Mouse (Mus musculus) neural tube, embryonic 12.5 days (tissue): ENCODE results near the gene Rims1. TPM values are rescaled to one million over a fixed set of nuclear protein-coding genes. Genes with fewer than 3 reads are reported as not detected.

Source experiments
- ATAC-seq: fragments of 200-750 bp; cut with Nextera tagmentation; 2 replicates; pipeline ENCODE4 v1.8.0; 2017; ENCODE audit warnings: low read depth, mild to moderate bottlenecking, moderate TSS enrichment, moderate library complexity; ENCODE audit not compliant: low FRiP score
- H3K27ac ChIP-seq: fragments of 300-500 bp; sonication (generic); 2 replicates; pipeline ENCODE4 v1.5.1; 2016
- H3K27me3 ChIP-seq: fragments of 300-500 bp; sonication (generic); replicated peaks from 2 replicates; pipeline ENCODE4 v1.6.1; 2016; ENCODE audit warnings: mild to moderate bottlenecking
- H3K36me3 ChIP-seq: fragments of 300-500 bp; sonication (generic); 2 replicates; pipeline ENCODE4 v1.6.1; 2016; ENCODE audit warnings: mild to moderate bottlenecking
- H3K4me1 ChIP-seq: fragments of 300-500 bp; sonication (generic); 2 replicates; pipeline ENCODE4 v1.6.1; 2016
- H3K4me2 ChIP-seq: fragments of 300-500 bp; sonication (generic); replicated peaks from 2 replicates; pipeline ENCODE4 v1.6.1; 2016; ENCODE audit warnings: mild to moderate bottlenecking
- H3K4me3 ChIP-seq: fragments of 300-500 bp; sonication (generic); 2 replicates; pipeline ENCODE4 v1.5.1; 2016
- H3K9ac ChIP-seq: fragments of 300-500 bp; sonication (generic); 2 replicates; pipeline ENCODE4 v1.6.1; 2016; ENCODE audit warnings: mild to moderate bottlenecking
- H3K9me3 ChIP-seq: fragments of 300-500 bp; sonication (generic); 2 replicates; pipeline ENCODE4 v1.6.1; 2016; ENCODE audit warnings: mild to moderate bottlenecking
- WGBS: fragments of 180-500 bp; shearing (Covaris S2); methylation state at CpG from one replicate; pipeline ENCODE4 v1.1.7; 2016; 5-methylcytosine and 5-hydroxymethylcytosine counted together
- polyA plus RNA-seq: library from polyadenylated mRNA; unstranded; fragments of >200 nt; fragmentation: Nextera tagmentation; extraction: Ambion mirVana; gene quantifications from 2 replicates; pipeline ENCODE4 v1.2.1, GENCODE M21; 2016

Gene Rims1
- polyA plus RNA-seq = 6.9 and 10.0 TPM in 2 replicates

DNA sequence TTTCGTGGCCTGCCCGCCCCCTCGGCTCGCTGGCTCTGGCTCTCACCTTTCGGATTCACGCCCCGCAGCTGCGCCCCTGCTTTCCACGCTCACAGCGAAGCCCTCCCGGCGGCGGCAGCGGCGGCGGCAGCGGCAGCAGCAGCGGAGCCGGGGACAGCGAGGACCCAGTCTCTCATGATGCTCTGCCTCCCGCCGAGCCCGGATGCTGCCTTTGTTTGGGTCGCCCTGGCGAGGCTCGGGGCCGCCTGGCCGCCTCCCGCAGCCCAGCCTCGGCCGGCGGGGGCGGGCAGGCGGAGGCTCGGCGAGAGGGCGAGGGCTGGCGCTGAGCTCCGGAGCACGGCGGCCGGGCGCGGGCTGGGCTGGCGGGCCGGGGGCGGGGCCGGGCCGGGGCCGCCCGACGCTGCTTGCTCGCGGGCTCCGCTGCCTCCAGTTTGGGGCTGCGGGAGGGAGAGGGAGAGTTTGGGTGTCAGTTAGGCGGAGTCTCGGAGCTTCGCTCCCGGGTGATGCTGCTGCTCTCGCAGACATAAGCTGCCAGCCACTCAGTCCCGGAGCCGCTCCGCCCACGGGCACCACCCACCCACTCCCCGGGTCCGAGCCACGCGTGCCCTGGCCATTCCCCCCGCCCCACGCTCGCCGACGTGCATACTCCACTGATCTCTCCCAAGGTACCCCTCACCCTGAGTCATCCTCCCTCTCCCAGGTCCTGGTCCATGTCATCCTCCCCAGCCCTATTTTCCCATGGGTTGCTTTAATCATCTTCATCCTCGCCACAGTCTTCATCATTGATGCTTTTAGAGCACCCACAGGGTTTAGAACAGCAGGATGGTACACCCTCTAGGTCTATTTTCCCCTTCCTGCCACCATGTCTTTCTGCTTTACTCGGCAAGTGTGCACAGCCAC is at the start of gene Rims1:
TSS of gene Rims1 (minus strand) at position 269 of the 900 bp plus-strand sequence.
- Histone ChIP-seq H3K27ac (peak within 1 kb of the TSS; percentile 76), H3K4me2 (peak within 1 kb of the TSS; percentile 70), H3K4me3 (peak within 1 kb of the TSS; percentile 76), H3K9me3 (no peaks in the 10 kb centered on the region), H3K27me3 (0 out of 2 replicates have a peak, but pooled peaks cover 2% of the 10 kb centered on the region), H3K36me3 (no peaks in the 10 kb centered on the region), H3K9ac (peak within 1 kb of the TSS; percentile 81), H3K4me1 (peaks cover 3% of the 10 kb centered on the region; the same call in 1 of the 2 replicates)
- WGBS = 2% methylated on average over 75 of the region's 76 CpGs
- peak; percentile 88 for ATAC-seq

DNA sequence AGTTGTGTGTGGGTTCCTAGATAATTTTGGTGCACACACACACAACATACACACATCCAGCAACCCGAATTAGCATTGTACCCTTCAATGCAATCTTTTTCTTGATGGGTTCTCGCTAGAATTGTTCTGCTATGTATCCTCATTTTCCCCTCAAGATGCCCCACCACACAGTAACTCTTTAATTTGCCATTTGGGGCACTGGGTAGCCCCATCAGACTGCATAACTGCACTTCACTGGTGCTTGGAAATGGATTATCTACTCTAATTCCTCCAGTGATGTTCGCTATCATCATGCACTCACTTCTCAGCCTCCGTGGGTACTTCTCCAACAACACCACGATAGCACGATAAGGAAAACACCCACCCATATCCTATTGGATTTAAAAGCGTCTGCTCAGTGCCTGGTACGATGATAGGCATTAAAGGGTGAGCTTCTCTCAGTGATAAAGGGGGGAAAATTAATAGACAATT is 867 bp upstream of the Rims1 start:
- Histone ChIP-seq H3K27ac (no peak overlapping the region), H3K36me3 (no peaks in the 10 kb centered on the region), H3K4me1 (peaks cover 3% of the 10 kb centered on the region; the same call in 1 of the 2 replicates), H3K4me2 (peak overlapping the region; percentile 70), H3K27me3 (0 out of 2 replicates have a peak, but pooled peaks cover 2% of the 10 kb centered on the region), H3K4me3 (peak overlapping the region; percentile 76), H3K9ac (peak overlapping the region; percentile 81), H3K9me3 (no peaks in the 10 kb centered on the region)
- 25% methylated on average over 8 of the region's 8 CpGs for WGBS
- ATAC-seq = no peak; the same call in 1 of the 2 replicates

DNA sequence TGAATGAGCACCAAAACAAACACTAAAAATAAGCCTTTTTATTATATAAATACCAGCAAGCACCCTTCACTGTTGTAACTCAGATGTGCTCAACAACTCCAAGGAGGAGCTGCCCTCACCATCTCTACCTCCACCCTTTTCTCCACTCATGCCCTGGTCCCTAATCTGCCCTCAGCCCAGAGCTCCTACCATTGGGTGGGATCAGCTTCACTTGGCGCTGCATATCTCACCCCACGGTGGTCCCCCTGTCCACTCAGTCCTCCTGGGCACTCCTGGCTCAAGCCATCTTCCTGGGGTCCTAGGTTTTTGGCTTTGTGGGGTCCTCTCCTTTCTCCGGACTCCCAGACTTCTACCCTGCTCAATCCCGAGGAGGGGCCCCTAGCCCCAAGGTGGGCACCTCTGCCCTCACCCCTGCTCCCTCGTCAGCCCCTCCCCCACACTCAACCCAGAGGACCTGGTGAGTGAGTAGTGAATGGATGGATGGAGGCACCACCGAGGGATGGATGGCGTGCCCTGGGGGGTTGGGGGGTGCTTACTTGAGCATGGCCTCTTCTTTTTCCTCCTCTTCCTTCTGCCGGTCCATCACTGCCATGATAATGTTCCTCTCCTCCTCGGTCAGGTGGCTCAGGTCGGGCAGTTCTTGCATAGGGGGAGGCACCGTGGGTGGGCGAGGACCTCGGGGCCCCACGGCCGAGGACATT is 619 bp downstream of the Rims1 start:
- Histone ChIP-seq H3K27me3 (0 out of 2 replicates have a peak, but pooled peaks cover 2% of the 10 kb centered on the region), H3K4me1 (peaks cover 3% of the 10 kb centered on the region; the same call in 1 of the 2 replicates), H3K9me3 (no peaks in the 10 kb centered on the region), H3K36me3 (no peaks in the 10 kb centered on the region), H3K9ac (peak overlapping the region; percentile 81), H3K4me2 (peak overlapping the region; percentile 70), H3K27ac (peak overlapping the region; percentile 76; the same call in 1 of the 2 replicates), H3K4me3 (peak overlapping the region; percentile 76)
- ATAC-seq = peak; percentile 49
- 10% methylated on average over 14 of the region's 15 CpGs for WGBS

DNA sequence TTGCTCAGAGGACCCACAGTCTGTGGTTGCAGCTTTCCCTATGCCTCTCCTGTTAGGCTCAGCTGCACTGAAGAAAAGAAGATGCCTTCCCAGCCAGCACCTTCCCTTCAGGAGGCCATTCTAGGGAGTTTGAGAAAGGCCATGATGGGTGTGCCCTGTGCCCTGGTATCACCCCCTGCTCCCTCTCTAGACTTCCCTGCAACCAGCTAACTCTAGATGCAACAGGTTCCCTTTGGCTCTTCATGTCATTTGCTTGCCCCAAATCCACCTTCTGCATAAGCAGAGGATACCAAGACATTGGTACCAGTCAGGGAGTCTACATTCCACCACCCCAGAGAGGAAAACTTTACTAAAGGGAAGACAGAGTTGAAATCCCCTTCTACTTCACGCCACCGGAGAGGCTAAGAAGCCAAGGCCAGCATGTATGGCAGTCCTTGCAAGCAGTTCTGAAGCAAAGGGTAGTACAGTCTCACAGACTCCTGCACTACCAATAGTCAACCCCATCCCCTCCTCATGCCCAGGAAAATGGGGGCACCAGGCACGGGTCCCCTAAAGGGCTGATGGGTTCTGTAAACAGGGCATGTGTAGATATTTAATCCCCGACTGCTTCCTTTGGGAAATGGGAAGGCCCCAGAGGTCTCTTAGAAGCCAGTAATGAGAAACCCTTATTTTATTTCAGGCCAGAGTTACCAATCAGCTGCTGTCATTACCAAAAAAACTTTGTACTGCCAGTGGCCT is 1.5 kb downstream of the Rims1 start:
- H3K36me3 ChIP-seq = no peaks in the 10 kb centered on the region
- H3K27ac ChIP-seq = no peak overlapping the region
- no peak overlapping the region for H3K9ac ChIP-seq
- 0 out of 2 replicates have a peak, but pooled peaks cover 2% of the 10 kb centered on the region for H3K27me3 ChIP-seq
- peaks cover 3% of the 10 kb centered on the region; the same call in 1 of the 2 replicates for H3K4me1 ChIP-seq
- 74% methylated on average over 4 of the region's 4 CpGs for WGBS
- no peak overlapping the region for H3K4me3 ChIP-seq
- no peak for ATAC-seq
- no peaks in the 10 kb centered on the region for H3K9me3 ChIP-seq
- H3K4me2 ChIP-seq = peak overlapping the region; percentile 70

DNA sequence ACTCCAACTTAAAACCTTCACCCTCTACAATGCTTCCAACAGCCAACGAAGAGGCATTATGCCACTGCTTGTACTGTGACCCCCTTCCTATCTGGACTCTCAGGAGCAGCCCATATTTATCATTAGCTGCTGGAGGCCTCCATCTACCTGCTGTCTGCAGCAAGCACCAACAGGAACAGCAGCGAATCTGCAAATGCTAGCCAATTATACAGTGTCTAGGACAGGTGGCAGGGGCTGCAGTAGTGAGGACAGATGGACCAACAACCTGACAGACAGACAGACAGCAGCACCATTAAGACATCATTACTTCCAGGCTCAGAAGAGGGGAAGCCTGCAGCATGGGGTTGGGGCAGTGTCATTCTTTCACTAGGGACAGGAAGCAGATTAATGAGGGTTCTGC is 2.3 kb downstream of the Rims1 start:
- Histone ChIP-seq H3K9ac (no peak overlapping the region), H3K27ac (no peak overlapping the region), H3K4me1 (peaks cover 3% of the 10 kb centered on the region; the same call in 1 of the 2 replicates), H3K4me2 (peak overlapping the region; percentile 36; the same call in 1 of the 2 replicates), H3K36me3 (no peaks in the 10 kb centered on the region), H3K27me3 (0 out of 2 replicates have a peak, but pooled peaks cover 2% of the 10 kb centered on the region), H3K4me3 (no peak overlapping the region), H3K9me3 (no peaks in the 10 kb centered on the region)
- 71% methylated on average over 2 of the region's 2 CpGs for WGBS
- ATAC-seq = no peak

DNA sequence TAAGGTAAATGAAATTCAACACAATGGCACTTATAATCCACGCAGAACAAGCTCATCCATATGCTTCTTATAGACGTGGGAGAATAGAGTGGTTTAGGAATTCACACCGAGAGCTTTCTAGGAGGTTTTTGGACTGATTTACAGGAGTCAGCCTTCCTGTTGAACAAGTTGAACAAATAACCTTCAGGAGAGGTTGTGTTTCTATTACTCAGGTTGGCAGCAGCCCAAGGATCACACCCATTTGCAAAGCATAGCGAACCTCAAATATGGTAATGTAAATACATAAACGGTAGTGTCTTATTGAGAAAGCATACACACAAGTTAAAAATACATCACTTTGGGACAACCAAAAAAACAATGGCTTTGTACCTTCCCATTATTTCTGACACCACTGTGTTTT is 5.5 kb downstream of the Rims1 start:
- no peaks in the 10 kb centered on the region for H3K9me3 ChIP-seq
- H3K4me2 ChIP-seq = no peak overlapping the region
- WGBS = 74% methylated on average over 5 of the region's 5 CpGs
- H3K27ac ChIP-seq = no peak overlapping the region
- H3K4me3 ChIP-seq = no peak overlapping the region
- no peaks in the 10 kb centered on the region for H3K36me3 ChIP-seq
- H3K27me3 ChIP-seq = 0 out of 2 replicates have a peak, but pooled peaks cover 2% of the 10 kb centered on the region
- peaks cover 3% of the 10 kb centered on the region; the same call in 1 of the 2 replicates for H3K4me1 ChIP-seq
- no peak for ATAC-seq
- H3K9ac ChIP-seq = no peak overlapping the region

DNA sequence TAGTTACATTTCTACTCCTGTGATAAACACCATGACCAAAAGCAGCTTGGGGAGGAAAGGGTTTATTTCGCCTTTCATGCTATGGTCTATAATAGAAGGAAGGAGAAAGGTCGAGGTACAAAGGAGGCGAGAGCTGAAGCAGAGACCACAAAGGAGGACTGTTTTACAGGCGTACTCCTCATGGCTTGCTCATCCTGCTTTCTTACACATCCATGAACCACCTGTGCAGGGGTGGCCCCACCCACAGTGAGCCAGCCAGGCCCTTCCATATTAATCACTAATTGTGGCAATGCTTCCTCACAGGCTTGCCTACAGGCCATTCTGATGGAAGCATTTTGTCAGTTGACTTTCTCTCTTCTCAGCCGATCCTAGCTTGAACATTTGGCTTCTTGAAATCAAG is 8.7 kb downstream of the Rims1 start:
- H3K36me3 ChIP-seq = no peaks in the 10 kb centered on the region

DNA sequence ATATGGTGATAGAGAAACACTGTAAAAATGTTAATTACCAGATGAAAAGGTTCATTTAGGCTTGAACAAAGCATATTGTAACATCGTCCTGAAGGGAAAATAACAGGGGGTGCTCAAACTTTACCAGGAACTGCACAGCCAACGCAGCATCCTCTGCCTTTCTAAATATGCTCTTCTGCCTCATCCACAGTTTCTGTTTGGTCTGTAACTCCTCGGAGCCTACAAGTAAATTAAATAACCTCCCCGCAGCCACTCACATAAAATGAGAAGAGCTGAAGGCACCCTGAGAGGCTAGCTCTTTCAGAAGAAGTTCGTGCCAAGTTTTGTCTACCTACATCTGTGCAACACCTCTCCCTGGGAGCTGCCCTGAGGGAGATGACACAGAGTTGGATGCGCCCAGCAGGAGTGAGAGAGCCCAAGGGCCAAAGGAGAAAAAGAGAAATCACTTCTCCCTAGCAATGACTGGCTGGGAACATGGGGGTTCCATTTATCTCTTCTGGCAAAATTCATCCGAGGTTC is 16.3 kb downstream of the Rims1 start:
- Histone ChIP-seq H3K4me3 (no peak overlapping the region), H3K4me2 (no peak overlapping the region), H3K9me3 (no peaks in the 10 kb centered on the region), H3K36me3 (no peaks in the 10 kb centered on the region), H3K27me3 (no peaks in the 10 kb centered on the region), H3K9ac (no peak overlapping the region), H3K4me1 (no peaks in the 10 kb centered on the region), H3K27ac (no peak overlapping the region)
- ATAC-seq = no peak
- WGBS = 50% methylated on average over 7 of the region's 7 CpGs

More for the DNA sequence above, 8.7 kb downstream of the Rims1 start:
- no peaks in the 10 kb centered on the region for H3K4me1 ChIP-seq
- no peak overlapping the region for H3K27ac ChIP-seq
- no peaks in the 10 kb centered on the region for H3K27me3 ChIP-seq
- ATAC-seq = no peak
- 73% methylated on average over 5 of the region's 5 CpGs for WGBS
- no peak overlapping the region for H3K4me3 ChIP-seq
- no peaks in the 10 kb centered on the region for H3K9me3 ChIP-seq
- no peak overlapping the region for H3K4me2 ChIP-seq
- no peak overlapping the region for H3K9ac ChIP-seq

DNA sequence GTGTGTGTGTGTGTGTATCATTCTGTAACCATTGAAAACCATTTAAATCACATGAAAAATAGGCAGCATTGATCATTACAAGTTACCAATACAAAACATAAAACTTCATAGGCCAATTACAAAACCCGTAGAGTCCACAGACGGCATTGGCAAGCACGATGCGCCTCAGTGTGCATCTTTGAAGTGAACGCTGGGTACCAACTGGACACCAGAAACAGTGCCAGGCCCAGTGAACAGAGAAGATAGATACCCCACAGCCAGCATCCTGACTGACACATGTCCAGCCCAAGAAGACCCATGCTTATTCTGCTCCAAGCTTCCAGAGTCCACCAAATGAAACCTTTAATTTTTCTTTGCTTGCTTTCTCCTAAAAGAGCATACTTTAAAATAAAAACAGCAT is 18.2 kb downstream of the Rims1 start:
- no peak for ATAC-seq
- no peaks in the 10 kb centered on the region for H3K9me3 ChIP-seq
- no peak overlapping the region for H3K27ac ChIP-seq
- no peak overlapping the region for H3K4me3 ChIP-seq
- no peak overlapping the region for H3K9ac ChIP-seq
- H3K4me1 ChIP-seq = no peaks in the 10 kb centered on the region
- no peaks in the 10 kb centered on the region for H3K27me3 ChIP-seq
- H3K36me3 ChIP-seq = no peaks in the 10 kb centered on the region
- 94% methylated on average over 5 of the region's 5 CpGs for WGBS
- H3K4me2 ChIP-seq = no peak overlapping the region

DNA sequence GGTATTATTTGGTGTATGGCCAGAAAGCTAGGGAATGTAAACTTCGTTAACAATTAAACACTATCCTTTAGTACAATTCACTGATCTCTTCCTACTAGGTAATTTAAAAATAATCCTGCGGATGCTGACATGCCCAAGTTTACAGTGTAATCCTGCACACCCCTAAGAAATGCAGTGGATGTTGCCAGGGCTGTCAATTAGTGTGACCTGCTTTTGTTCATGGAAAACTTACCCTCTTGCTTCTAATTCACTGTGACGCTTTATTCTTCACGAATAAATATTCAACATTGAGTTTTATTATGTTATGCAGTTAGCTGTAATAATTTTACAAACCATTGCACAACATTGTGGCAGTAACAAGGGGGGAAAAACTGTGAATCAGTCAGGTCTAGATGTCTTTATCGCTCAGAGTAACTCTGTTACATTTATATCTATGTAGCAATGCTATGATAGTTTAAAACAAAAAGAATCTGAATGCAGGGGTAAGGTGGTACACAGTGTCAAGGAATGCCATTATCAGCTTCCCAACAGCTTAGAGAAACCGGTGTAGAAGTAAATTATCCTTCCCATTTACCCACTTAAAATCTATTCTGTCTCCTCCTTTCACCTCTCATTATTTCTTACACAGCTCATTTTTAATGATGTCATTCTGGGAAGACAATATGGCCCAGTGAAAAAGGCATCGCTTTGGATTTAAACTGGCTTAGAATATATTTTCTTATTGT is 35.1 kb downstream of the Rims1 start:
- no peaks in the 10 kb centered on the region for H3K9me3 ChIP-seq
- no peak overlapping the region for H3K4me2 ChIP-seq
- no peak for ATAC-seq
- no peak overlapping the region for H3K27ac ChIP-seq
- H3K4me1 ChIP-seq = no peaks in the 10 kb centered on the region
- H3K4me3 ChIP-seq = no peak overlapping the region
- H3K27me3 ChIP-seq = no peaks in the 10 kb centered on the region
- H3K9ac ChIP-seq = no peak overlapping the region
- H3K36me3 ChIP-seq = no peaks in the 10 kb centered on the region
- WGBS = 72% methylated on average over 7 of the region's 7 CpGs

DNA sequence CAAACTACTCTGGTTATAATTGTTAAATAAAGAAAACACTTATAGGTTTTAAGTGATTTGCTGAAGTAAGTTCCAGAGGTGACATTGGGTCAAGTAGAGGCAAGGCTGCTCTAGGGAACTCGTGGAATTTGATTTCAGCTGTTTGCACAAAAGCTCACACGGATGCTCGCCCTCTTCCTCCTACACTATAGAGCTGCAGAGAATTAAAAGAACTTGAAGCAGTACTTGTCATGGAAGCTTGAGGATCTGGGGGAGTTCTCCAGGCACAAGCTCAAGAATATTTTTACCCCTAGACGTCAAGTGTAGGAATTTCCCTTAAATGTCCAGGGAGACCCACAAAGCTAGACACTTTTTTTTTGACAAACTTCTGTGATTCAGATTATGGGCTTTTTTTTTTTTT is 42.4 kb downstream of the Rims1 start:
- no peaks in the 10 kb centered on the region for H3K4me1 ChIP-seq
- no peaks in the 10 kb centered on the region for H3K36me3 ChIP-seq
- no peak overlapping the region for H3K9ac ChIP-seq
- no peak for ATAC-seq
- H3K9me3 ChIP-seq = no peaks in the 10 kb centered on the region
- H3K4me2 ChIP-seq = no peak overlapping the region
- H3K27ac ChIP-seq = no peak overlapping the region
- H3K27me3 ChIP-seq = no peaks in the 10 kb centered on the region
- H3K4me3 ChIP-seq = no peak overlapping the region
- 88% methylated on average over 4 of the region's 4 CpGs for WGBS
